Mouse (Mus musculus): Measurements from ENCODE around the gene Arvcf. TPM values are rescaled to one million over a fixed set of nuclear protein-coding genes. Genes with fewer than 3 reads are reported as not detected.

The Arvcf gene
- polyA plus RNA-seq, 1 experiment from 2014 or later, result 8.7 TPM

GRCm38 (mm10) chr16:18436128-18436527 lies 88.1 kb downstream of the Arvcf start:
- Histone ChIP-seq H3K9ac (ENCODE audit: low read length) (no peak overlapping the region), H3K4me3 (ENCODE audit: low read depth, low read length) (no peak overlapping the region), H3K4me1 (replicated peaks; ENCODE audit: control insufficient read depth, insufficient read depth) (no peaks in the 10 kb centered on the region), H3K9me3 (ENCODE audit: control insufficient read depth, low read length) (no peaks in the 10 kb centered on the region), H3K27ac (replicated peaks) (no peak overlapping the region), H3K27me3 (ENCODE audit: control insufficient read depth, insufficient read depth, low read length) (no peaks in the 10 kb centered on the region), H3K36me3 (ENCODE audit: control insufficient read depth, insufficient read depth, low read length) (peaks cover 5% of the 10 kb centered on the region; the same call in 1 of the 2 replicates), H3K4me2 (replicated peaks; ENCODE audit: low read depth) (no peak overlapping the region)
- TF ChIP-seq EP300 (optimal IDR thresholded peaks at IDR 0.05), result no peak
- WGBS, result 74% methylated on average over 5 of the region's 6 CpGs
- ATAC-seq (ENCODE audit: low FRiP score, low TSS enrichment) (no peak), DNase-seq (ENCODE audit: low spot score) (no peak)

GRCm38 (mm10) chr16:18443385-18443841 lies 95.4 kb downstream of the Arvcf start:
- peaks cover 7% of the 10 kb centered on the region; the same call in 1 of the 2 replicates for H3K36me3 ChIP-seq (ENCODE audit: control insufficient read depth, insufficient read depth, low read length)
- no peak overlapping the region for H3K27ac ChIP-seq (replicated peaks)
- no peak overlapping the region for H3K4me2 ChIP-seq (replicated peaks; ENCODE audit: low read depth)
- no peaks in the 10 kb centered on the region for H3K4me1 ChIP-seq (replicated peaks; ENCODE audit: control insufficient read depth, insufficient read depth)
- peak; percentile 93 for DNase-seq (ENCODE audit: low spot score)
- no peak overlapping the region for H3K4me3 ChIP-seq (ENCODE audit: low read depth, low read length)
- ATAC-seq (ENCODE audit: low FRiP score, low TSS enrichment), result peak; percentile 63
- H3K9ac ChIP-seq (ENCODE audit: low read length), result no peak overlapping the region
- H3K27me3 ChIP-seq (ENCODE audit: control insufficient read depth, insufficient read depth, low read length), result no peaks in the 10 kb centered on the region
- no peaks in the 10 kb centered on the region for H3K9me3 ChIP-seq (ENCODE audit: control insufficient read depth, low read length)
- 18% methylated on average over 8 of the region's 8 CpGs for WGBS
- TF ChIP-seq CTCF (IDR thresholded peaks at IDR 0.05; ENCODE audit: low read depth) (peak; percentile 100), EP300 (optimal IDR thresholded peaks at IDR 0.05) (no peak)

GRCm38 (mm10) chr16:18447243-18447642 lies 99.3 kb downstream of the Arvcf start:
- TF ChIP-seq CTCF (IDR thresholded peaks at IDR 0.05; ENCODE audit: low read depth), result no peak
- no peak for TF ChIP-seq EP300 (optimal IDR thresholded peaks at IDR 0.05)
- no peaks in the 10 kb centered on the region for H3K27me3 ChIP-seq (ENCODE audit: control insufficient read depth, insufficient read depth, low read length)

DNA sequence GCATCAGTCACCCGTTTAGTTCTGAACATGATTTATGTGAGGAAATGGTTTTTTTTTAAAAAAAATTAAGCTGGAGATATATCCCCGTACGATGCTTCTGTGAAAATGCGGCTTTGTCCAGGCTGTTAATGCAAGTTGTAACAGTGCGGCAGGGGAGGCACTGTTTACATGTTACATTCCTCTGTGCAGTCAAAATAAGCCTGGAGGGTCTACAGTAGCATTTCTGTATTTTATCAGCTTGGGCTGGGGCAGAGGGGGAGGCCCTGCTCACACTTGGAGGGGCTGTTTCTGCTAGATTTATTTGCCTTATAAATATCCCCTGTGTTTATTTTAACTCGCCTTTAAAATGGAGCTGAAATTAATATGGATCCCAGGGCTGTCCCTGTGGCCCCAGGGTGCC lies 100.1 kb downstream of the Arvcf start:
- TF ChIP-seq CTCF (IDR thresholded peaks at IDR 0.05; ENCODE audit: low read depth), result no peak
- TF ChIP-seq EP300 (optimal IDR thresholded peaks at IDR 0.05), result no peak
- H3K4me3 ChIP-seq (ENCODE audit: low read depth, low read length), result no peak overlapping the region
- H3K4me1 ChIP-seq (replicated peaks; ENCODE audit: control insufficient read depth, insufficient read depth), result no peaks in the 10 kb centered on the region
- no peak for ATAC-seq (ENCODE audit: low FRiP score, low TSS enrichment)
- no peaks in the 10 kb centered on the region for H3K27me3 ChIP-seq (ENCODE audit: control insufficient read depth, insufficient read depth, low read length)
- 0 out of 2 replicates have a peak overlapping the region, but pooled peaks have one; percentile 13 for H3K9ac ChIP-seq (ENCODE audit: low read length)
- 25% methylated on average over 6 of the region's 6 CpGs for WGBS
- H3K36me3 ChIP-seq (ENCODE audit: control insufficient read depth, insufficient read depth, low read length), result peaks cover 7% of the 10 kb centered on the region; the same call in 1 of the 2 replicates
- H3K4me2 ChIP-seq (replicated peaks; ENCODE audit: low read depth), result no peak overlapping the region
- DNase-seq (ENCODE audit: low spot score), result no peak
- H3K27ac ChIP-seq (replicated peaks), result no peak overlapping the region
- H3K9me3 ChIP-seq (ENCODE audit: control insufficient read depth, low read length), result no peaks in the 10 kb centered on the region

More at GRCm38 (mm10) chr16:18447243-18447642, 99.3 kb downstream of the Arvcf start:
- no peak overlapping the region for H3K4me2 ChIP-seq (replicated peaks; ENCODE audit: low read depth)
- no peaks in the 10 kb centered on the region for H3K4me1 ChIP-seq (replicated peaks; ENCODE audit: control insufficient read depth, insufficient read depth)
- ATAC-seq (ENCODE audit: low FRiP score, low TSS enrichment) (no peak), DNase-seq (ENCODE audit: low spot score) (no peak)
- peaks cover 5% of the 10 kb centered on the region; the same call in 1 of the 2 replicates for H3K36me3 ChIP-seq (ENCODE audit: control insufficient read depth, insufficient read depth, low read length)
- H3K27ac ChIP-seq (replicated peaks), result no peak overlapping the region
- H3K4me3 ChIP-seq (ENCODE audit: low read depth, low read length), result no peak overlapping the region
- no peak overlapping the region for H3K9ac ChIP-seq (ENCODE audit: low read length)
- no peaks in the 10 kb centered on the region for H3K9me3 ChIP-seq (ENCODE audit: control insufficient read depth, low read length)

GRCm38 (mm10) chr16:18449005-18449404 lies 101.0 kb downstream of the Arvcf start:
- Histone ChIP-seq H3K27me3 (ENCODE audit: control insufficient read depth, insufficient read depth, low read length) (no peaks in the 10 kb centered on the region), H3K36me3 (ENCODE audit: control insufficient read depth, insufficient read depth, low read length) (peaks cover 7% of the 10 kb centered on the region; the same call in 1 of the 2 replicates), H3K9ac (ENCODE audit: low read length) (no peak overlapping the region), H3K4me1 (replicated peaks; ENCODE audit: control insufficient read depth, insufficient read depth) (no peaks in the 10 kb centered on the region), H3K27ac (replicated peaks) (no peak overlapping the region), H3K4me3 (ENCODE audit: low read depth, low read length) (no peak overlapping the region), H3K9me3 (ENCODE audit: control insufficient read depth, low read length) (no peaks in the 10 kb centered on the region), H3K4me2 (replicated peaks; ENCODE audit: low read depth) (no peak overlapping the region)
- ATAC-seq (ENCODE audit: low FRiP score, low TSS enrichment) (peak; percentile 82), DNase-seq (ENCODE audit: low spot score) (no peak)
- TF ChIP-seq CTCF (IDR thresholded peaks at IDR 0.05; ENCODE audit: low read depth) (no peak), EP300 (optimal IDR thresholded peaks at IDR 0.05) (no peak)
- WGBS, result 83% methylated on average over 3 of the region's 4 CpGs

DNA sequence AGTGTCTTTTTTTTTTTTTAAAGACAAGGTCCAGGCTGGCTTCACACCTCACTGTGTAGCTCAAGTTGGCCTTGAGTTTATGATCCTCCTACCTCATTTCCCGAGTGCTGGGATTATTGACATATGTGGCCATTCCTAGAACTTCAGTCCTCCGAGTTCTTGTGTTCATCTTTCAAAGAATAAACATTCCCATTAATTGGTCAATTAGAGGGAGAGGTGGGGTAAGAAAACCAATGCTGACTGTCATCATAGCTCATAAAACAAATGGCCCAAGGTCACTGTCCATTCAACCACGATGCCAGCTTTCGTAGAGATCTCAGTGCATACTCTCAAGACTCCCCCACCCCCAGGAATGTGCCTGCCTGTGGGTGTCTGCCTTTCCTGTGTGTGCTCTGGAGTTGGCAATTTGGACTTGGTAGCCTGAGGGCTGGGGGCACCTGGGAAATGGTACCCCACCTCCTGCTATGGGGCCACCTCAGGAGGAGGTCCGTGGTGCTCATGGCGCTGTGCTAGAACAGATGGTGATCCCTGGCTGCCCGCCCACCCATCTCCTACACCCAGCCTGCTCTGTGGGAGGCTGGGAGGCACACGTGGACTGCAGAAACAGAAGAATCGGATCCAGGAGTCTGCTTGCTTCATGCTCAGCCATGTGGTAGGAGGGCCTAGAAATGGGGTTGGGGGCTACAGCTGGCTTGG lies 103.7 kb downstream of the Arvcf start:
- no peak for DNase-seq (ENCODE audit: low spot score)
- no peak overlapping the region for H3K27ac ChIP-seq (replicated peaks)
- peaks cover 6% of the 10 kb centered on the region; the same call in 1 of the 2 replicates for H3K36me3 ChIP-seq (ENCODE audit: control insufficient read depth, insufficient read depth, low read length)
- no peak for ATAC-seq (ENCODE audit: low FRiP score, low TSS enrichment)
- WGBS, result 58% methylated on average over 9 of the region's 9 CpGs
- H3K4me2 ChIP-seq (replicated peaks; ENCODE audit: low read depth), result no peak overlapping the region
- no peak for TF ChIP-seq CTCF (IDR thresholded peaks at IDR 0.05; ENCODE audit: low read depth)
- TF ChIP-seq EP300 (optimal IDR thresholded peaks at IDR 0.05), result no peak
- no peak overlapping the region for H3K4me3 ChIP-seq (ENCODE audit: low read depth, low read length)
- H3K9me3 ChIP-seq (ENCODE audit: control insufficient read depth, low read length), result no peaks in the 10 kb centered on the region
- no peaks in the 10 kb centered on the region for H3K27me3 ChIP-seq (ENCODE audit: control insufficient read depth, insufficient read depth, low read length)
- H3K9ac ChIP-seq (ENCODE audit: low read length), result no peak overlapping the region
- H3K4me1 ChIP-seq (replicated peaks; ENCODE audit: control insufficient read depth, insufficient read depth), result no peaks in the 10 kb centered on the region
